Mouse (Mus musculus): ENCODE results near the gene Parm1. TPM values are rescaled to one million over a fixed set of nuclear protein-coding genes. Genes with fewer than 3 reads are reported as not detected.

Gene Parm1
- polyA plus RNA-seq (2015; fragmentation: Nextera tagmentation; extraction: Ambion mirVana), result 6.8 and 8.5 TPM in 2 replicates

DNA sequence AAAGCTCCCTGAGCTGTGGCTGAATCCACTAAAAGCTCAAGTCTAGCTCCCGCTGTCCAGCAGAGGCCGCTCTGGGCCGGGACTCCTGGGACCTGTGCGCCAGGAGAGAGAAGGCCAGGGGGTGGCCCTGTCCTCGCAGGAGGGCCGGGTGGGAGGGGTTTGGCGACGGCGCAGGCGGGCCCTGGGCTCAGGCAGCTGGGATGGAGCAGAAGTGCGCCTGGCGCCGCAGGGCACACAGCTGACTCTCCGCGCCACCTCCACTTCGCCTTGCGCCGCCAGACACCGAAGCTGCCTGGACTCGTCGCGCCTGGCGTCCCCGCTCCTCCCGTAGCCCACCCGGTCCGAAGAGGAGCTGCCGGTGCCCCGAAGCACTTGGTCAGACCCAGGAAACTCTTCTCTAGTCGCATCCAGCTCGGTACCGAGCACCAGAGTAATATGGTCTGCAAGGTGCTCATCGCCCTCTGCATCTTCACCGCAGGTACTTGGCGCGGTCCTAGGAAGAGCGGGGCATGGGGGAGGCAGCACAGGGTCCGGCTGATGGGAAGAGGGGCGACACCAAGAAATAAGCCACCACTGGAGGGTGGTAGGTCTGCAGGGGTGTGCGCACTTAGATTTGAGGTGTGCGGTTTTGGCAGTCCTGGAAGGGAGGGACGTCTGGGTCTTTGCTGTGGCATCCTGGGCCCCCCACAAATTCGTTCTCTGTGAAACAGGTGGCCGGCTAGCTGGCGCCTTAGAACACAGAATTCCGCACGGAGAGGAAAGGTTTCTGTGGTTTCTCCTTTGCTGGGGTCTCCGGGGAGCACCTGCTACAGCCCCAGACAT, at the start of gene Parm1:
Gene Parm1, plus strand, starts transcription at position 136 of the 822 bp plus-strand sequence.
- no peak within 1 kb of the TSS for H3K27ac ChIP-seq (ENCODE audit: low read depth, low read length)
- peak; percentile 99 for ATAC-seq
- no peaks in the 10 kb centered on the region for H3K36me3 ChIP-seq (ENCODE audit: control insufficient read depth, insufficient read depth, low read length)
- peaks cover 21% of the 10 kb centered on the region for H3K4me1 ChIP-seq (ENCODE audit: control insufficient read depth, insufficient read depth, low read depth, low read length)
- H3K4me3 ChIP-seq (ENCODE audit: low read length), result peak within 1 kb of the TSS; percentile 63
- H3K27me3 ChIP-seq (replicated peaks; ENCODE audit: control insufficient read depth, insufficient read depth, low read length), result peaks cover 3% of the 10 kb centered on the region; the same call in 1 of the 2 replicates
- no peaks in the 10 kb centered on the region for H3K9me3 ChIP-seq (ENCODE audit: control insufficient read depth, low read length)
- peak within 1 kb of the TSS; percentile 99 for H3K4me2 ChIP-seq (ENCODE audit: low read length)
- peak within 1 kb of the TSS; percentile 74 for H3K9ac ChIP-seq (ENCODE audit: low read depth, low read length)
- whole genome bisulfite sequencing, result 1% methylated on average over 47 of the region's 48 CpGs

DNA sequence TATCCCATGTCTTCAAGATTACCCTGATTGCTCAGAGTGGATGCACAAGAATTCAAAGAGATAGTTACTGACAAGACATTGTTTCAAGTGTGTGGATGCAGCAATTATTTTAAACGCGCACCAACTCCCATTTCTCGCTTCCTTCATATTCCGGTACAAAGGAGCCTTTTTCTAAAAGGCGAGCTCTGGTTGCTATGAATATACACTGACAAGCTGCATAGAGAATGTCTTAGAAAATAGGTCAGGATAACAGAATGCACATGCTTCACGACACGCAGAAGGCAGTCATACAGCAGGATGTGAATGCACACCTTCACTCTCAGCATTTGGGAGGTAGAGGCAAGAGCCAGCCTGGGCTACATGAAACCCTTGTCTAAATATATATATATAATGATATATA, 42.2 kb upstream of the Parm1 start:
- Histone ChIP-seq H3K27ac (ENCODE audit: low read depth, low read length) (no peak overlapping the region), H3K27me3 (replicated peaks; ENCODE audit: control insufficient read depth, insufficient read depth, low read length) (no peaks in the 10 kb centered on the region), H3K36me3 (ENCODE audit: control insufficient read depth, insufficient read depth, low read length) (no peaks in the 10 kb centered on the region), H3K9ac (ENCODE audit: low read depth, low read length) (no peak overlapping the region), H3K9me3 (ENCODE audit: control insufficient read depth, low read length) (no peaks in the 10 kb centered on the region), H3K4me1 (ENCODE audit: control insufficient read depth, insufficient read depth, low read depth, low read length) (no peaks in the 10 kb centered on the region), H3K4me3 (ENCODE audit: low read length) (no peak overlapping the region), H3K4me2 (ENCODE audit: low read length) (no peak overlapping the region)
- ATAC-seq, result no peak
- WGBS, result 91% methylated on average over 7 of the region's 7 CpGs

DNA sequence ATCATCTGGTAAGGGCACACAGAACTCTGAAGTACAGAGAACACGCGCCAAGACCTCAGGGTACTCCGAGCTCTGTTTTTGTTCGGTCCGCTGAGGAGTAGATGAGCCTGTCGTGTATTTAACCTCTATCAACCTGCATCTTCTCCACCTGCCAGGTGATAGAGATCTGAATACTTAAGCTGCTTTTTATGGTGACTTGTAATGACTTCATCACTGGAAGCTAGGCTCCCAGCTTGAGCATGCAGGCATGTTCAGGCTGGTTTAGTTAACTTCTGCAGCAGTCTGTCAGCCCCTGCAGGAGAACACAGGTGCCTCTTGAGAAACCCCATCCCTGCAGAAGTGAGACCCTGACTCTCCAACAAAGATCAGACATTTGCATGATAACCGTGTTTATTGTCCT, 40.6 kb upstream of the Parm1 start:
- no peak overlapping the region for H3K27ac ChIP-seq (ENCODE audit: low read depth, low read length)
- ATAC-seq, result no peak
- no peaks in the 10 kb centered on the region for H3K4me1 ChIP-seq (ENCODE audit: control insufficient read depth, insufficient read depth, low read depth, low read length)
- H3K9me3 ChIP-seq (ENCODE audit: control insufficient read depth, low read length), result no peaks in the 10 kb centered on the region
- no peak overlapping the region for H3K9ac ChIP-seq (ENCODE audit: low read depth, low read length)
- no peaks in the 10 kb centered on the region for H3K36me3 ChIP-seq (ENCODE audit: control insufficient read depth, insufficient read depth, low read length)
- 88% methylated on average over 7 of the region's 7 CpGs for WGBS
- no peak overlapping the region for H3K4me2 ChIP-seq (ENCODE audit: low read length)
- no peak overlapping the region for H3K4me3 ChIP-seq (ENCODE audit: low read length)
- no peaks in the 10 kb centered on the region for H3K27me3 ChIP-seq (replicated peaks; ENCODE audit: control insufficient read depth, insufficient read depth, low read length)

DNA sequence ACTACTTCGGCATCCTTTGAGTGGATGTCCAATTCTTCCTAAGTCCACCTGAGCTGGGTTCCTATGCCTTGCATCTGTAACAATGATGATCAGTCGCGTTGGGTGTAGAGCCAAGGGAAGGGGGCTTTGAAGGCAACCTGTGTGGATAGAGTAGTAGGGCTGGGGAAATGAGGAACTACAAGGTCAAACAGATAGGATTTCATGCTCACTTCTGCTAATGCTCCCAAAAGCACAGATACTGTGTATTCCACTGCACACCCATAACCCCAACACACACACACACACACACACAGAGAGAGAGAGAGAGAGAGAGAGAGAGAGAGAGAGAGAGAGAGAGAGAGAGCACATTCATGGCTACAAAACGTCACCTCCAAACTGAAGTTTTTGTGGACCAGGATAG, 38.7 kb upstream of the Parm1 start:
- 85% methylated on average over 4 of the region's 4 CpGs for WGBS
- H3K9ac ChIP-seq (ENCODE audit: low read depth, low read length), result no peak overlapping the region
- no peak for ATAC-seq
- no peaks in the 10 kb centered on the region for H3K36me3 ChIP-seq (ENCODE audit: control insufficient read depth, insufficient read depth, low read length)
- no peaks in the 10 kb centered on the region for H3K4me1 ChIP-seq (ENCODE audit: control insufficient read depth, insufficient read depth, low read depth, low read length)
- H3K27ac ChIP-seq (ENCODE audit: low read depth, low read length), result no peak overlapping the region
- no peaks in the 10 kb centered on the region for H3K27me3 ChIP-seq (replicated peaks; ENCODE audit: control insufficient read depth, insufficient read depth, low read length)
- no peak overlapping the region for H3K4me3 ChIP-seq (ENCODE audit: low read length)
- no peaks in the 10 kb centered on the region for H3K9me3 ChIP-seq (ENCODE audit: control insufficient read depth, low read length)
- H3K4me2 ChIP-seq (ENCODE audit: low read length), result no peak overlapping the region

DNA sequence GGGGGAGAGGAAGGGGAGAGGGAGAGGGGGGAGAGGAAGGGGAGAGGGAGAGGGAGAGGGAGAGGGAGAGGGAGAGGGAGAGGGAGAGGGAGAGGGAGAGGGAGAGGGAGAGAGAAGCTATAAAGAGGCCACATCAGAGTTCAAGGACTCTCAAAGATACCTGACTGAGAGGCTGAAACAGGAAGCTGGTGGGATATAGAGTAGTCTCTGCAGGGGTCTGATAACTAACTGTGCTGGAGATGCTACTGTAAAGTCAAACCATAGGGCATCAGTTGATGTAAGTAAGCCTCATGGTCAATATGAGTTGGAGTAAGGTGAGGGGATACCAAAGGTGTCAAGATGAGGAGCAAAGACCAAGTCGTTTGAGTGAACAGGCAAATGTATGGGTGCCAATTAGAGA, 37.3 kb upstream of the Parm1 start:
- Histone ChIP-seq H3K27me3 (replicated peaks; ENCODE audit: control insufficient read depth, insufficient read depth, low read length) (no peaks in the 10 kb centered on the region), H3K4me1 (ENCODE audit: control insufficient read depth, insufficient read depth, low read depth, low read length) (no peaks in the 10 kb centered on the region), H3K9me3 (ENCODE audit: control insufficient read depth, low read length) (no peaks in the 10 kb centered on the region), H3K36me3 (ENCODE audit: control insufficient read depth, insufficient read depth, low read length) (no peaks in the 10 kb centered on the region), H3K4me2 (ENCODE audit: low read length) (no peak overlapping the region), H3K4me3 (ENCODE audit: low read length) (no peak overlapping the region), H3K9ac (ENCODE audit: low read depth, low read length) (no peak overlapping the region), H3K27ac (ENCODE audit: low read depth, low read length) (no peak overlapping the region)
- no peak for ATAC-seq
- WGBS, result 62% methylated on average over 1 of the region's 1 CpGs

DNA sequence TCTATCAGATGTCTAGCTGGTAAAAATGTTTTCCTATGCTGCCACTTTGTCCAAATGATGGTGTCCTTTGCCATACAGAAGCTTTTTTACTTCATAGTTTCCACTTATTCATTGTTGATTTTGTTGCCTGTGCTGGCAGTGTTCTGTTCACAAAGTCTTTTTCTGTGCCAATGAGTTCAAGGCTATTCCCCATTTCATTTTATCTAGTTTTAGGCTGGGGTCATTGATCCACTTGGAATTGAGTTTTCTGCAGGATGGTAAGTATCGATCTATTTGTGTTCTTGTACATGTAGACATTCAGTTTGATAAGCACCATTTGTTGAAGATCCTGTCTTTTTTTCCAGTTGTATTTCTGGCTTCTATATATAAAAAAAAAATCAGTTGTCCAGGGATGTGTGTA, 33.1 kb upstream of the Parm1 start:
- Histone ChIP-seq H3K9me3 (ENCODE audit: control insufficient read depth, low read length) (no peaks in the 10 kb centered on the region), H3K9ac (ENCODE audit: low read depth, low read length) (no peak overlapping the region), H3K4me3 (ENCODE audit: low read length) (no peak overlapping the region), H3K4me2 (ENCODE audit: low read length) (no peak overlapping the region), H3K27me3 (replicated peaks; ENCODE audit: control insufficient read depth, insufficient read depth, low read length) (no peaks in the 10 kb centered on the region), H3K27ac (ENCODE audit: low read depth, low read length) (no peak overlapping the region), H3K4me1 (ENCODE audit: control insufficient read depth, insufficient read depth, low read depth, low read length) (no peaks in the 10 kb centered on the region), H3K36me3 (ENCODE audit: control insufficient read depth, insufficient read depth, low read length) (no peaks in the 10 kb centered on the region)
- ATAC-seq, result no peak
- 100% methylated on average over 1 of the region's 1 CpGs for WGBS

DNA sequence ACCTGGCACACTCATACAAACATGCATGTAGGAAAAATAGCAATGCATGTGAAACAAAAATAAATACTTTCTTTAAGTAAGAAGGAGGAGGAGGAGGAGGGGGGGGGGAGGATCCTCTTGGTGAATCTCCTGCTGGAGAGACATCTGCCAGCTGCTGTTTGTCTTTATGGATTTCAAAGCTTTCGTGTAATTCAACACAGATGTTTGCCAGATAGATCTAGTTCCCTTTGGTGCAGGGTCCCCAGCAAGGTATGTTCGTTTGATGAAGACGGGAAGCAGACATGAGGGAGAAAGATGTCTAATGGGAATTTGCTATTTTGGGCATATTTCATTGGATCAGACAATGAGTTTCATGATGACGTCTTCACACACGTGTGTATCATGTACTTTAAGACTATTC, 23.0 kb upstream of the Parm1 start:
- H3K27ac ChIP-seq (ENCODE audit: low read depth, low read length), result no peak overlapping the region
- H3K36me3 ChIP-seq (ENCODE audit: control insufficient read depth, insufficient read depth, low read length), result no peaks in the 10 kb centered on the region
- no peak overlapping the region for H3K4me2 ChIP-seq (ENCODE audit: low read length)
- H3K27me3 ChIP-seq (replicated peaks; ENCODE audit: control insufficient read depth, insufficient read depth, low read length), result no peaks in the 10 kb centered on the region
- H3K4me1 ChIP-seq (ENCODE audit: control insufficient read depth, insufficient read depth, low read depth, low read length), result no peaks in the 10 kb centered on the region
- H3K4me3 ChIP-seq (ENCODE audit: low read length), result no peak overlapping the region
- WGBS, result 63% methylated on average over 5 of the region's 5 CpGs
- ATAC-seq, result no peak
- H3K9me3 ChIP-seq (ENCODE audit: control insufficient read depth, low read length), result peaks cover 3% of the 10 kb centered on the region; the same call in 1 of the 2 replicates
- H3K9ac ChIP-seq (ENCODE audit: low read depth, low read length), result no peak overlapping the region

DNA sequence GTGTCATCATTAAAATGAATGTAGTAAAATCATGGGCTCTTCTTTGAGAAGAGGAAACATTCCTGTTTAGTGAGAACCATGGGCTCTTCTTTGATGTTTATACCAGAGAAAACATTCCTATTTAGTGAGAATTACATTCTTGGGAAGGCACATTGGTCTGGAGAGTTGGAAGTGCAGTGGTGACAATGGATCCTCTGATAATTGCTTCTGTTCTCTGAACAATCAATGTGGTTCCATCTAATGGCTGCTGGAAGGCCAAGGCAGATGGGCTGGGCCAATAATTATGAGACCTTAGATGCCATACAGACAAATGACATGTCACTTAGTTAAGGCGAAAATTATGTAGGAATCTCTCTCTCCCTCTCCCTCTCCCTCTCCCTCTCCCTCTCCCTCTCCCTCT, 16.1 kb upstream of the Parm1 start:
- no peak for ATAC-seq
- Histone ChIP-seq H3K27me3 (replicated peaks; ENCODE audit: control insufficient read depth, insufficient read depth, low read length) (no peaks in the 10 kb centered on the region), H3K4me2 (ENCODE audit: low read length) (no peak overlapping the region), H3K4me1 (ENCODE audit: control insufficient read depth, insufficient read depth, low read depth, low read length) (no peaks in the 10 kb centered on the region), H3K27ac (ENCODE audit: low read depth, low read length) (no peak overlapping the region), H3K4me3 (ENCODE audit: low read length) (no peak overlapping the region), H3K9ac (ENCODE audit: low read depth, low read length) (no peak overlapping the region), H3K9me3 (ENCODE audit: control insufficient read depth, low read length) (peaks cover 3% of the 10 kb centered on the region; the same call in 1 of the 2 replicates), H3K36me3 (ENCODE audit: control insufficient read depth, insufficient read depth, low read length) (no peaks in the 10 kb centered on the region)
- 79% methylated on average over 1 of the region's 1 CpGs for WGBS

DNA sequence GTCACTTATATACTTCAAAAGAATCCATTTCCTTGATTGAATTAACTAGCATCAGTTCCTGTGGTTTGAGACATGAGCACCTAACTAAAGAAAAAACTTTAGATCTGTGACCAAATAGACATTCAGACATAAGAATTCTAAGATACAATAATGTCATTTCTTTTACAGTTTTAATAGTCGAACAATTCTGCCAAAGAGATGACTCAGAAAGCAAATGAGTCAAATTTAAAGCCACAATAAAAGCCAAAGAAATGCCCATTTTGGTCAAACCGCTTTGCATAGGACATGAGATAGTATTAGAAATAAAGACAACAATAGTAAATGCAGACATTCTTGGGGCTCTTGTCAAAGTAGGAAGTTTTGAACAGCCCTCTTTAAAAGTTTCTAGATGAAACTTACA, 15.0 kb upstream of the Parm1 start:
- Histone ChIP-seq H3K27me3 (replicated peaks; ENCODE audit: control insufficient read depth, insufficient read depth, low read length) (no peaks in the 10 kb centered on the region), H3K27ac (ENCODE audit: low read depth, low read length) (no peak overlapping the region), H3K9me3 (ENCODE audit: control insufficient read depth, low read length) (peaks cover 3% of the 10 kb centered on the region; the same call in 1 of the 2 replicates), H3K4me2 (ENCODE audit: low read length) (no peak overlapping the region), H3K36me3 (ENCODE audit: control insufficient read depth, insufficient read depth, low read length) (no peaks in the 10 kb centered on the region), H3K4me3 (ENCODE audit: low read length) (no peak overlapping the region), H3K4me1 (ENCODE audit: control insufficient read depth, insufficient read depth, low read depth, low read length) (no peaks in the 10 kb centered on the region), H3K9ac (ENCODE audit: low read depth, low read length) (no peak overlapping the region)
- WGBS, result 92% methylated on average over 2 of the region's 2 CpGs
- no peak for ATAC-seq
